Mouse (Mus musculus): ENCODE results near the gene Iqcd. TPM values are rescaled to one million over a fixed set of nuclear protein-coding genes. Genes with fewer than 3 reads are reported as not detected.

The Iqcd gene
- polyA plus RNA-seq, 1 experiment from 2014 or later: 0.33 TPM

GRCm38 (mm10) chr5:120649374-120649933 lies 60.6 kb downstream of the Iqcd start:
- no peak overlapping the region for H3K27ac ChIP-seq (ENCODE audit: poor library complexity, severe bottlenecking)
- no peaks in the 10 kb centered on the region for H3K36me3 ChIP-seq
- H3K27me3 ChIP-seq (replicated peaks): peaks cover 72% of the 10 kb centered on the region
- no peak; the same call in none of the 2 replicates for ATAC-seq (ENCODE audit: insufficient number of reproducible peaks, low FRiP score)
- H3K9me3 ChIP-seq (replicated peaks): no peaks in the 10 kb centered on the region
- H3K4me2 ChIP-seq: peak overlapping the region; percentile 75
- H3K4me1 ChIP-seq (replicated peaks): peaks cover 11% of the 10 kb centered on the region
- peak overlapping the region; percentile 39 for H3K4me3 ChIP-seq
- H3K9ac ChIP-seq: peak overlapping the region; percentile 50; the same call in 1 of the 2 replicates
- WGBS: 7% methylated on average over 21 of the region's 21 CpGs

GRCm38 (mm10) chr5:120649938-120650337 lies 61.1 kb downstream of the Iqcd start:
- WGBS: 20% methylated on average over 13 of the region's 13 CpGs
- H3K4me1 ChIP-seq (replicated peaks): peaks cover 11% of the 10 kb centered on the region
- no peaks in the 10 kb centered on the region for H3K36me3 ChIP-seq
- no peak for ATAC-seq (ENCODE audit: insufficient number of reproducible peaks, low FRiP score)
- peaks cover 77% of the 10 kb centered on the region for H3K27me3 ChIP-seq (replicated peaks)
- no peak overlapping the region for H3K9ac ChIP-seq
- no peak overlapping the region for H3K27ac ChIP-seq (ENCODE audit: poor library complexity, severe bottlenecking)
- H3K4me2 ChIP-seq: no peak overlapping the region
- H3K9me3 ChIP-seq (replicated peaks): no peaks in the 10 kb centered on the region
- H3K4me3 ChIP-seq: no peak overlapping the region

GRCm38 (mm10) chr5:120651230-120651629 lies 62.4 kb downstream of the Iqcd start:
- peaks cover 11% of the 10 kb centered on the region for H3K4me1 ChIP-seq (replicated peaks)
- H3K4me2 ChIP-seq: no peak overlapping the region
- H3K27ac ChIP-seq (ENCODE audit: poor library complexity, severe bottlenecking): no peak overlapping the region
- no peaks in the 10 kb centered on the region for H3K36me3 ChIP-seq
- no peak overlapping the region for H3K4me3 ChIP-seq
- peaks cover 78% of the 10 kb centered on the region for H3K27me3 ChIP-seq (replicated peaks)
- WGBS: 33% methylated on average over 5 of the region's 5 CpGs
- H3K9me3 ChIP-seq (replicated peaks): no peaks in the 10 kb centered on the region
- ATAC-seq (ENCODE audit: insufficient number of reproducible peaks, low FRiP score): no peak
- H3K9ac ChIP-seq: no peak overlapping the region

- Histone ChIP-seq H3K4me3 (no peak overlapping the region), H3K4me1 (replicated peaks) (peaks cover 11% of the 10 kb centered on the region), H3K9ac (no peak overlapping the region), H3K27ac (ENCODE audit: poor library complexity, severe bottlenecking) (no peak overlapping the region), H3K27me3 (replicated peaks) (peaks cover 76% of the 10 kb centered on the region), H3K36me3 (no peaks in the 10 kb centered on the region), H3K4me2 (no peak overlapping the region), H3K9me3 (replicated peaks) (no peaks in the 10 kb centered on the region)
- WGBS: 82% methylated on average over 28 of the region's 28 CpGs
- no peak for ATAC-seq (ENCODE audit: insufficient number of reproducible peaks, low FRiP score)
These were observed 64.3 kb downstream of the Iqcd start for GRCm38 (mm10) chr5:120652915-120653701.

- no peak for ATAC-seq (ENCODE audit: insufficient number of reproducible peaks, low FRiP score)
- H3K36me3 ChIP-seq: no peaks in the 10 kb centered on the region
- H3K27ac ChIP-seq (ENCODE audit: poor library complexity, severe bottlenecking): no peak overlapping the region
- H3K9ac ChIP-seq: no peak overlapping the region
- WGBS: 87% methylated on average over 2 of the region's 2 CpGs
- peaks cover 3% of the 10 kb centered on the region for H3K4me1 ChIP-seq (replicated peaks)
- no peaks in the 10 kb centered on the region for H3K9me3 ChIP-seq (replicated peaks)
- H3K27me3 ChIP-seq (replicated peaks): peaks cover 80% of the 10 kb centered on the region
- no peak overlapping the region for H3K4me3 ChIP-seq
- H3K4me2 ChIP-seq: no peak overlapping the region
These were observed 65.1 kb downstream of the Iqcd start for GRCm38 (mm10) chr5:120653873-120654272.

GRCm38 (mm10) chr5:120656281-120656751 lies 67.5 kb downstream of the Iqcd start:
- Histone ChIP-seq H3K4me2 (no peak overlapping the region), H3K4me1 (replicated peaks) (no peaks in the 10 kb centered on the region), H3K36me3 (no peaks in the 10 kb centered on the region), H3K9ac (no peak overlapping the region), H3K4me3 (no peak overlapping the region), H3K27me3 (replicated peaks) (peaks cover 69% of the 10 kb centered on the region), H3K27ac (ENCODE audit: poor library complexity, severe bottlenecking) (no peak overlapping the region), H3K9me3 (replicated peaks) (no peaks in the 10 kb centered on the region)
- ATAC-seq (ENCODE audit: insufficient number of reproducible peaks, low FRiP score): no peak
- WGBS: 80% methylated on average over 12 of the region's 12 CpGs

Other genes starting within 250 kb of the Iqcd start
- gene Lhx5, start 157.3 kb upstream of the Iqcd start, polyA plus RNA-seq (2016; fragmentation: Nextera tagmentation; extraction: Ambion mirVana): 0.11 TPM in 1 of 2 replicates, not detected in the other
- gene Sdsl, start 116.2 kb upstream of the Iqcd start, polyA plus RNA-seq (2016; fragmentation: Nextera tagmentation; extraction: Ambion mirVana): 9.1 and 10.6 TPM in 2 replicates
- not detected in 2 replicates for gene Sds, start 112.5 kb upstream of the Iqcd start, polyA plus RNA-seq (2016; fragmentation: Nextera tagmentation; extraction: Ambion mirVana)
- 47.4 and 50.6 TPM in 2 replicates for gene Plbd2, start 85.4 kb upstream of the Iqcd start, polyA plus RNA-seq (2016; fragmentation: Nextera tagmentation; extraction: Ambion mirVana)
- 4.3 and 4.5 TPM in 2 replicates for gene Slc8b1, start 77.8 kb upstream of the Iqcd start, polyA plus RNA-seq (2016; fragmentation: Nextera tagmentation; extraction: Ambion mirVana)
- 17.1 and 17.3 TPM in 2 replicates for gene Tpcn1, start 343 bp upstream of the Iqcd start, polyA plus RNA-seq (2016; fragmentation: Nextera tagmentation; extraction: Ambion mirVana)
- gene Rita1, start 23.6 kb downstream of the Iqcd start, polyA plus RNA-seq (2016; fragmentation: Nextera tagmentation; extraction: Ambion mirVana): 9.1 and 10.8 TPM in 2 replicates
- 38.7 and 38.8 TPM in 2 replicates for gene Ddx54, start 23.7 kb downstream of the Iqcd start, polyA plus RNA-seq (2016; fragmentation: Nextera tagmentation; extraction: Ambion mirVana)
- not detected in 2 replicates for gene Cfap73, start 45.2 kb downstream of the Iqcd start, polyA plus RNA-seq (2016; fragmentation: Nextera tagmentation; extraction: Ambion mirVana)
- gene Rasal1, start 59.8 kb downstream of the Iqcd start, polyA plus RNA-seq (2016; fragmentation: Nextera tagmentation; extraction: Ambion mirVana): 0.21 TPM in 1 of 2 replicates, not detected in the other
- 0.24 and 0.28 TPM in 2 replicates for gene Dtx1, start 122.9 kb downstream of the Iqcd start, polyA plus RNA-seq (2016; fragmentation: Nextera tagmentation; extraction: Ambion mirVana)
- 0.08 and 0.11 TPM in 2 replicates for gene Oas2, start 160.8 kb downstream of the Iqcd start, polyA plus RNA-seq (2016; fragmentation: Nextera tagmentation; extraction: Ambion mirVana)
- gene Oas3, start 188.6 kb downstream of the Iqcd start, polyA plus RNA-seq (2016; fragmentation: Nextera tagmentation; extraction: Ambion mirVana): 0.33 and 0.36 TPM in 2 replicates
- gene Oas1e, start 206.5 kb downstream of the Iqcd start, polyA plus RNA-seq (2016; fragmentation: Nextera tagmentation; extraction: Ambion mirVana): not detected in 2 replicates
- gene Oas1c, start 223.5 kb downstream of the Iqcd start, polyA plus RNA-seq (2016; fragmentation: Nextera tagmentation; extraction: Ambion mirVana): 0.19 and 0.63 TPM in 2 replicates